Mouse (Mus musculus) embryonic fibroblast, embryonic 13.5 days (primary cell): ENCODE measurements at regions not wholly inside any gene's neighbourhood (a gene's known extent, or its start where the extent isn't known, plus 50 kb on each side); places are given as distances from the start of the nearest gene placed in this dataset.

Experiments used
- CTCF ChIP-seq: IDR thresholded peaks from 2 replicates; pipeline ENCODE4 v1.5.1; 2011; ENCODE audit warnings: mild to moderate bottlenecking, control low read depth, low read length, moderate library complexity, borderline replicate concordance; ENCODE audit not compliant: insufficient read depth
- POLR2A ChIP-seq: IDR thresholded peaks from 2 replicates; pipeline ENCODE4 v1.6.1; 2011; ENCODE audit warnings: low read depth, mild to moderate bottlenecking, control low read depth, low read length, moderate library complexity

- TF ChIP-seq CTCF: no peak
- TF ChIP-seq POLR2A: no peak
Observed at GRCm38 (mm10) chr3:133972774-133973173, 263.5 kb upstream of the Cxxc4 start.
